Mouse (Mus musculus): Measurements from ENCODE around the gene Vps25. TPM values are rescaled to one million over a fixed set of nuclear protein-coding genes. Genes with fewer than 3 reads are reported as not detected.

Gene Vps25
- total RNA-seq, 1 experiment from 2014 or later: 55.9 TPM

- ATAC-seq (ENCODE audit: extremely low read depth, insufficient number of reproducible peaks, low FRiP score, poor library complexity, severe bottlenecking): peak; percentile 95
Measured at GRCm38 (mm10) chr11:101302004-101302798, 48.7 kb downstream of the Vps25 start, which contains the start of gene Becn1. Becn1 (minus strand) TSS chr11:101302286.

GRCm38 (mm10) chr11:101307744-101308143 lies 54.2 kb downstream of the Vps25 start:
- ATAC-seq (ENCODE audit: extremely low read depth, insufficient number of reproducible peaks, low FRiP score, poor library complexity, severe bottlenecking): no peak

Other genes starting within 250 kb of the Vps25 start
- gene Atp6v0a1, start 244.3 kb upstream of the Vps25 start, total RNA-seq (2017): 87.7 and 108 TPM in 2 replicates
- 11.1 and 13.6 TPM in 2 replicates for gene Naglu, start 183.7 kb upstream of the Vps25 start, total RNA-seq (2017)
- 2.3 and 3.4 TPM in 2 replicates for gene Hsd17b1, start 175.3 kb upstream of the Vps25 start, total RNA-seq (2017)
- gene Coasy, start 171.1 kb upstream of the Vps25 start, total RNA-seq (2017): 11.5 and 18.7 TPM in 2 replicates
- 38.7 and 46.3 TPM in 2 replicates for gene Mlx, start 166.4 kb upstream of the Vps25 start, total RNA-seq (2017)
- 3.6 and 4.0 TPM in 2 replicates for gene Psmc3ip, start 158.3 kb upstream of the Vps25 start, total RNA-seq (2017)
- gene Retreg3, start 133.8 kb upstream of the Vps25 start, total RNA-seq (2017): 91.3 and 97.1 TPM in 2 replicates
- gene Tubg1, start 133.8 kb upstream of the Vps25 start, total RNA-seq (2017): 11.3 and 13.1 TPM in 2 replicates
- gene Tubg2, start 97.8 kb upstream of the Vps25 start, total RNA-seq (2017): 0.35 TPM in 1 of 2 replicates, not detected in the other
- not detected in 2 replicates for gene Cntnap1, start 83.2 kb upstream of the Vps25 start, total RNA-seq (2017)
- 0.37 and 0.81 TPM in 2 replicates for gene Plekhh3, start 82.4 kb upstream of the Vps25 start, total RNA-seq (2017)
- not detected in 2 replicates for gene Ccr10, start 78.3 kb upstream of the Vps25 start, total RNA-seq (2017)
- gene Ezh1, start 27.2 kb upstream of the Vps25 start, total RNA-seq (2017): 99.1 and 110 TPM in 2 replicates
- gene Ramp2, start 7.7 kb upstream of the Vps25 start, total RNA-seq (2017): not detected in 2 replicates
- gene Wnk4, start 6.9 kb downstream of the Vps25 start, total RNA-seq (2017): 0.58 and 0.86 TPM in 2 replicates
- gene Cntd1, start 25.3 kb downstream of the Vps25 start, total RNA-seq (2017): 0.49 and 0.81 TPM in 2 replicates
- gene Coa3, start 25.4 kb downstream of the Vps25 start, total RNA-seq (2017): 14.9 and 17.7 TPM in 2 replicates
- gene Becn1, start 48.6 kb downstream of the Vps25 start, total RNA-seq (2017): 289 and 291 TPM in 2 replicates
- gene Psme3, start 62.5 kb downstream of the Vps25 start, total RNA-seq (2017): 75.9 and 97.2 TPM in 2 replicates
- gene Aoc2, start 71.4 kb downstream of the Vps25 start, total RNA-seq (2017): 3.6 and 4.9 TPM in 2 replicates
- gene Aoc3, start 76.9 kb downstream of the Vps25 start, total RNA-seq (2017): 0.25 TPM in 1 of 2 replicates, not detected in the other
- gene G6pc, start 113.9 kb downstream of the Vps25 start, total RNA-seq (2017): not detected in 2 replicates
- gene Aarsd1, start 163.9 kb downstream of the Vps25 start, total RNA-seq (2017): 15.7 and 18.7 TPM in 2 replicates
- gene Gm27029, start 171.1 kb downstream of the Vps25 start, total RNA-seq (2017): 0.37 and 0.93 TPM in 2 replicates
- 10.0 and 12.0 TPM in 2 replicates for gene Rundc1, start 171.4 kb downstream of the Vps25 start, total RNA-seq (2017)
- 0.49 and 1.5 TPM in 2 replicates for gene Ptges3l, start 171.6 kb downstream of the Vps25 start, total RNA-seq (2017)
- 281 and 354 TPM in 2 replicates for gene Rpl27, start 188.6 kb downstream of the Vps25 start, total RNA-seq (2017)
- 69.7 and 73.4 TPM in 2 replicates for gene Ifi35, start 194.7 kb downstream of the Vps25 start, total RNA-seq (2017)
- 0.70 TPM in 1 of 2 replicates, not detected in the other for gene Rnd2, start 211.3 kb downstream of the Vps25 start, total RNA-seq (2017)
- 5.9 and 7.7 TPM in 2 replicates for gene Vat1, start 212.5 kb downstream of the Vps25 start, total RNA-seq (2017)

Measured in neutrophil, adult 5-6 weeks (primary cell).